Mouse (Mus musculus) heart, postnatal 0 days (tissue): ENCODE results near the gene Cldn10.

ENCODE experiments used
- CTCF ChIP-seq: IDR thresholded peaks from 2 replicates; pipeline ENCODE4 v1.5.1; 2016; ENCODE audit warnings: antibody characterized with exemption, control low read depth, low read depth
- EP300 ChIP-seq: IDR thresholded peaks from 2 replicates; pipeline ENCODE4 v1.6.1; 2016; ENCODE audit warnings: antibody characterized with exemption, low read depth

GRCm38 (mm10) chr14:118820111-118820510 is 32.4 kb downstream of the Cldn10 start:
- TF ChIP-seq CTCF: peak; percentile 87
- no peak for TF ChIP-seq EP300
